Mouse (Mus musculus) ovary, postnatal 36 days (tissue): ENCODE measurements around the gene Mpz.

Experiments used
- DNase-seq: peaks from one replicate; pipeline ENCODE4 v3.0.0; 2022; ENCODE audit warnings: low spot score, mixed read lengths

Mpz gene

GRCm38 (mm10) chr1:171187851-171188700 is 37.6 kb downstream of the Mpz start:
- no peak for DNase-seq

- DNase-seq: peak; percentile 41
Measured at GRCm38 (mm10) chr1:171189046-171189445, 38.5 kb downstream of the Mpz start.

GRCm38 (mm10) chr1:171189476-171190114 is 39.1 kb downstream of the Mpz start:
- peak; percentile 43 for DNase-seq

- no peak for DNase-seq
Measured at GRCm38 (mm10) chr1:171190832-171191231, 40.3 kb downstream of the Mpz start.

GRCm38 (mm10) chr1:171192283-171192682 is 41.8 kb downstream of the Mpz start:
- no peak for DNase-seq

GRCm38 (mm10) chr1:171193093-171193840 is 42.8 kb downstream of the Mpz start:
- no peak for DNase-seq

GRCm38 (mm10) chr1:171193911-171194830 is 43.7 kb downstream of the Mpz start:
- DNase-seq: no peak

- DNase-seq: no peak
Measured at GRCm38 (mm10) chr1:171195046-171195822, 44.7 kb downstream of the Mpz start.

- peak; percentile 68 for DNase-seq
Measured at GRCm38 (mm10) chr1:171195887-171196397, 45.4 kb downstream of the Mpz start, which contains the start of gene Pcp4l1. Gene Pcp4l1, minus strand, starts transcription at chr1:171196268.

GRCm38 (mm10) chr1:171199532-171199931 is 49.0 kb downstream of the Mpz start:
- DNase-seq: no peak

- DNase-seq: no peak
Measured at GRCm38 (mm10) chr1:171200769-171201168, 50.3 kb downstream of the Mpz start.

GRCm38 (mm10) chr1:171203471-171204248 is 53.1 kb downstream of the Mpz start:
- DNase-seq: no peak

- DNase-seq: no peak
Measured at GRCm38 (mm10) chr1:171204249-171204644, 53.7 kb downstream of the Mpz start.

- no peak for DNase-seq
Measured at GRCm38 (mm10) chr1:171205704-171206493, 55.4 kb downstream of the Mpz start.

- no peak for DNase-seq
Measured at GRCm38 (mm10) chr1:171209409-171209808, 58.9 kb downstream of the Mpz start.
